Mouse (Mus musculus) cerebellum, postnatal 10 days (tissue): Measurements from ENCODE around the gene Bmyc.
"Not testable (repeated sequence)": the region's sequence is repeated elsewhere in the genome, so short reads cannot be mapped to it uniquely, and the experiment has no call there.

Experiments
- DNase-seq, 2 experiments: peaks; one replicate each; pipeline ENCODE4 v3.0.0; 2021; ENCODE audit warnings: mixed read lengths in 2 of 2

Bmyc gene

GRCm38 (mm10) chr2:25733199-25733930 lies 26.8 kb downstream of the Bmyc start:
- no peak for DNase-seq

GRCm38 (mm10) chr2:25736709-25737108 lies 30.2 kb downstream of the Bmyc start, which contains the start of gene Obp2b:
TSS of gene Obp2b (plus strand) at chr2:25737009.
- not testable (repeated sequence) for DNase-seq

GRCm38 (mm10) chr2:25741671-25742070 lies 35.1 kb downstream of the Bmyc start:
- DNase-seq: no peak

- DNase-seq: no peak
Measured at GRCm38 (mm10) chr2:25754201-25754600, 47.7 kb downstream of the Bmyc start.
